Mouse (Mus musculus) myocyte (in vitro differentiated cells): ENCODE results near the gene Tnni2. TPM values are rescaled to one million over a fixed set of nuclear protein-coding genes. Genes with fewer than 3 reads are reported as not detected.

ENCODE experiments used
- H3K27me3 ChIP-seq: one replicate; pipeline ENCODE4 v1.6.1; 2011; ENCODE audit not compliant: control insufficient read depth, insufficient read depth, insufficient read length
- H3K36me3 ChIP-seq: one replicate; pipeline ENCODE4 v1.6.1; 2011; ENCODE audit not compliant: control insufficient read depth, insufficient read depth
- H3K4me2 ChIP-seq: one replicate; pipeline ENCODE4 v1.6.1; 2011; ENCODE audit warnings: low read depth, control low read depth
- H3K4me3 ChIP-seq: one replicate; pipeline ENCODE4 v1.5.1; 2011; ENCODE audit warnings: mild to moderate bottlenecking, control low read depth, moderate library complexity
- H3K79me2 ChIP-seq: one replicate; pipeline ENCODE4 v1.6.1; 2011; ENCODE audit not compliant: control insufficient read depth, insufficient read depth
- H3ac ChIP-seq: one replicate; pipeline ENCODE4 v1.6.1; 2011; ENCODE audit not compliant: control insufficient read depth, insufficient read length
- CEBPB ChIP-seq: IDR thresholded peaks from 2 replicates; pipeline ENCODE4 v1.6.1; 2011; ENCODE audit warnings: mild to moderate bottlenecking, moderate library complexity; ENCODE audit not compliant: poor library complexity, insufficient read depth, severe bottlenecking
- E2F4 ChIP-seq: IDR thresholded peaks from one replicate; pipeline ENCODE4 v1.6.1; 2011; ENCODE audit warnings: mild to moderate bottlenecking, control low read depth, moderate library complexity; ENCODE audit not compliant: insufficient read depth
- MAX ChIP-seq: IDR thresholded peaks from one replicate; pipeline ENCODE4 v1.6.1; 2011; ENCODE audit warnings: low read depth, mild to moderate bottlenecking, control low read depth
- MYOD1 ChIP-seq, 3 experiments: IDR thresholded peaks; one replicate each; pipeline ENCODE4 v1.6.1; 2011; ENCODE audit warnings: control low read depth in 2 of 3, low read depth in 2 of 3, mild to moderate bottlenecking in 2 of 3, moderate library complexity in 1 of 3; ENCODE audit not compliant: insufficient read length in 2 of 3, control insufficient read depth in 1 of 3
- MYOG ChIP-seq, 3 experiments: IDR thresholded peaks; one replicate each; pipeline ENCODE4 v1.6.1; 2011; ENCODE audit warnings: control low read depth in 2 of 3, low read depth in 2 of 3, mild to moderate bottlenecking in 2 of 3; ENCODE audit not compliant: insufficient read length in 2 of 3, control insufficient read depth in 1 of 3, insufficient read depth in 1 of 3
- POLR2A ChIP-seq: IDR thresholded peaks from one replicate; pipeline ENCODE4 v1.6.1; 2011; ENCODE audit warnings: low read depth, mild to moderate bottlenecking, control low read depth, moderate library complexity; ENCODE audit not compliant: insufficient read length
- POLR2AphosphoS2 ChIP-seq: IDR thresholded peaks from one replicate; pipeline ENCODE4 v1.6.1; 2011; ENCODE audit warnings: low read depth, control low read depth; ENCODE audit not compliant: insufficient read length
- REST ChIP-seq: IDR thresholded peaks from one replicate; pipeline ENCODE4 v1.6.1; 2011; ENCODE audit warnings: mild to moderate bottlenecking, control low read depth, moderate library complexity; ENCODE audit not compliant: insufficient read depth, insufficient read length
- SRF ChIP-seq: IDR thresholded peaks from one replicate; pipeline ENCODE4 v1.6.1; 2011; ENCODE audit warnings: low read depth; ENCODE audit not compliant: control insufficient read depth, insufficient read length
- TCF12 ChIP-seq: IDR thresholded peaks from one replicate; pipeline ENCODE4 v1.6.1; 2011; ENCODE audit warnings: mild to moderate bottlenecking, control low read depth; ENCODE audit not compliant: poor library complexity, insufficient read depth, severe bottlenecking
- TCF3 ChIP-seq: IDR thresholded peaks from one replicate; pipeline ENCODE4 v1.6.1; 2011; ENCODE audit warnings: low read depth, control low read depth; ENCODE audit not compliant: insufficient read length
- USF1 ChIP-seq: IDR thresholded peaks from one replicate; pipeline ENCODE4 v1.6.1; 2011; ENCODE audit warnings: low read depth, mild to moderate bottlenecking, control low read depth, moderate library complexity
- polyA plus RNA-seq: library from polyadenylated mRNA; unstranded; fragments of >200 nt; fragmentation: generic; extraction: Trizol; gene quantifications from one replicate; pipeline ENCODE4 v1.2.1, GENCODE M21; 2012; ENCODE audit warnings: missing spikeins

The Tnni2 gene
- polyA plus RNA-seq, 1 experiment, result 3,238 TPM

GRCm38 (mm10) chr7:142442081-142442907, 686 bp downstream of the Tnni2 start:
- TF ChIP-seq TCF3 (peak; percentile 45), POLR2A (peak; percentile 91), SRF (no peak), MYOG (IDR thresholded peaks at IDR 0.05; ENCODE audit: control insufficient read depth in 1 of 3, insufficient read depth in 1 of 3, insufficient read length in 2 of 3, low read depth in 2 of 3) (peak; percentile 88 to 98 (median 94)), TCF12 (peak; percentile 86), POLR2AphosphoS2 (peak; percentile 94), REST (no peak), MYOD1 (IDR thresholded peaks at IDR 0.05; ENCODE audit: control insufficient read depth in 1 of 3, insufficient read length in 2 of 3, low read depth in 2 of 3) (peak in 2 of 3 experiments; percentile 91 to 98)
- peak overlapping the region; percentile 82 for H3K4me2 ChIP-seq
- H3ac ChIP-seq, result peak overlapping the region; percentile 12
- H3K36me3 ChIP-seq, result no peaks in the 10 kb centered on the region
- H3K4me3 ChIP-seq, result peak overlapping the region; percentile 26
- H3K27me3 ChIP-seq, result no peaks in the 10 kb centered on the region
- H3K79me2 ChIP-seq, result no peaks in the 10 kb centered on the region

GRCm38 (mm10) chr7:142442908-142443420, 1.4 kb downstream of the Tnni2 start:
- Histone ChIP-seq H3ac (no peak overlapping the region), H3K36me3 (no peaks in the 10 kb centered on the region), H3K4me2 (peak overlapping the region; percentile 82), H3K79me2 (no peaks in the 10 kb centered on the region), H3K4me3 (peak overlapping the region; percentile 26), H3K27me3 (no peaks in the 10 kb centered on the region)
- TF ChIP-seq MYOD1 (IDR thresholded peaks at IDR 0.05; ENCODE audit: control insufficient read depth in 1 of 3, insufficient read length in 2 of 3, low read depth in 2 of 3) (no peak), E2F4 (no peak), POLR2AphosphoS2 (no peak), TCF3 (no peak), USF1 (no peak), MYOG (IDR thresholded peaks at IDR 0.05; ENCODE audit: control insufficient read depth in 1 of 3, insufficient read depth in 1 of 3, insufficient read length in 2 of 3, low read depth in 2 of 3) (no peak), SRF (no peak), MAX (no peak), REST (no peak), CEBPB (no peak), TCF12 (no peak)

GRCm38 (mm10) chr7:142443474-142443873, 1.9 kb downstream of the Tnni2 start:
- Histone ChIP-seq H3ac (no peak overlapping the region), H3K27me3 (no peaks in the 10 kb centered on the region), H3K4me3 (peak overlapping the region; percentile 26), H3K79me2 (no peaks in the 10 kb centered on the region), H3K4me2 (peak overlapping the region; percentile 82), H3K36me3 (no peaks in the 10 kb centered on the region)
- TF ChIP-seq REST (no peak), MYOG (IDR thresholded peaks at IDR 0.05; ENCODE audit: control insufficient read depth in 1 of 3, insufficient read depth in 1 of 3, insufficient read length in 2 of 3, low read depth in 2 of 3) (no peak), SRF (no peak), MYOD1 (IDR thresholded peaks at IDR 0.05; ENCODE audit: control insufficient read depth in 1 of 3, insufficient read length in 2 of 3, low read depth in 2 of 3) (peak in 1 of 3 experiments; percentile 31), POLR2A (no peak), CEBPB (no peak), POLR2AphosphoS2 (peak; percentile 74)

- peak; percentile 44 for TF ChIP-seq POLR2AphosphoS2
- no peak for TF ChIP-seq REST
- no peak for TF ChIP-seq MYOD1 (IDR thresholded peaks at IDR 0.05; ENCODE audit: control insufficient read depth in 1 of 3, insufficient read length in 2 of 3, low read depth in 2 of 3)
- no peak for TF ChIP-seq USF1
- TF ChIP-seq TCF3, result no peak
- TF ChIP-seq MAX, result no peak
- no peak for TF ChIP-seq TCF12
- H3K4me3 ChIP-seq, result peak overlapping the region; percentile 26
- no peaks in the 10 kb centered on the region for H3K27me3 ChIP-seq
- H3K4me2 ChIP-seq, result peak overlapping the region; percentile 82
- no peak overlapping the region for H3ac ChIP-seq
- no peaks in the 10 kb centered on the region for H3K36me3 ChIP-seq
- H3K79me2 ChIP-seq, result no peaks in the 10 kb centered on the region
Observed at GRCm38 (mm10) chr7:142444171-142444570, 2.6 kb downstream of the Tnni2 start.
